Mouse (Mus musculus): ENCODE measurements around the gene Pten. TPM values are rescaled to one million over a fixed set of nuclear protein-coding genes. Genes with fewer than 3 reads are reported as not detected.
A peak's percentile ranks its signal among the peaks of the same experiment; 100 is the strongest.

Gene Pten
- polyA plus RNA-seq, 1 experiment from 2014 or later, result 13.7 TPM

- 2% methylated on average over 22 of the region's 22 CpGs for WGBS
- Histone ChIP-seq H3K4me3 (peak overlapping the region; percentile 23), H3K4me1 (peaks cover 17% of the 10 kb centered on the region), H3K36me3 (no peaks in the 10 kb centered on the region), H3K4me2 (replicated peaks) (peak overlapping the region; percentile 54), H3K27me3 (peaks cover 16% of the 10 kb centered on the region; the same call in 1 of the 2 replicates), H3K9me3 (no peaks in the 10 kb centered on the region), H3K27ac (replicated peaks) (0 out of 2 replicates have a peak overlapping the region, but pooled peaks have one; percentile 20), H3K9ac (replicated peaks) (peak overlapping the region; percentile 40; the same call in 1 of the 2 replicates)
- peak; percentile 57 for ATAC-seq (ENCODE audit: low FRiP score, low read depth)
These were observed 30.6 kb upstream of the Pten start for GRCm38 (mm10) chr19:32726451-32727325.

DNA sequence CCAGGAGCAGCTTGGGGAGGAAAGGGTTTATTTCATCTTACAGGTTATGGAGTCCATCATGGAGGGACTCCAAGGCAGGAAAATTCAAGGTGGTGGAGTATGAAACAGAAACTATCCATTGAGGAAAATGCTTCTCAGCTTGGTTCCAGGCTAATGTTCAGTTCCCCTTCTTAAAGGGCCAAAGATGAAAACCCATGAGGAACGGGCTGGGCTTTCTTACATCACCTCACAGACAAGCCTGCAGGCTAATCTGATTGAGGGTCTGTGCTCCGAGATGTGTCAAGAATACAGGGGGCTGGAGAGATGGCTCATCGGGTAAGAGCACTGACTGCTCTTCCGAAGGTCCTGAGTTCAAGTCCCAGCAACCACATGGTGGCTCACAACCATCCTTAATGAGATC is 27.5 kb upstream of the Pten start:
- Histone ChIP-seq H3K9me3 (no peaks in the 10 kb centered on the region), H3K4me3 (no peak overlapping the region), H3K36me3 (no peaks in the 10 kb centered on the region), H3K4me1 (peaks cover 11% of the 10 kb centered on the region), H3K27me3 (peaks cover 12% of the 10 kb centered on the region; the same call in 1 of the 2 replicates), H3K27ac (replicated peaks) (no peak overlapping the region), H3K4me2 (replicated peaks) (no peak overlapping the region), H3K9ac (replicated peaks) (no peak overlapping the region)
- ATAC-seq (ENCODE audit: low FRiP score, low read depth), result no peak
- WGBS, result 86% methylated on average over 4 of the region's 4 CpGs

GRCm38 (mm10) chr19:32732922-32733321 is 24.4 kb upstream of the Pten start:
- ATAC-seq (ENCODE audit: low FRiP score, low read depth), result no peak
- Histone ChIP-seq H3K9ac (replicated peaks) (no peak overlapping the region), H3K9me3 (no peaks in the 10 kb centered on the region), H3K36me3 (no peaks in the 10 kb centered on the region), H3K27ac (replicated peaks) (no peak overlapping the region), H3K4me2 (replicated peaks) (no peak overlapping the region), H3K4me1 (no peaks in the 10 kb centered on the region), H3K4me3 (no peak overlapping the region), H3K27me3 (peaks cover 10% of the 10 kb centered on the region; the same call in 1 of the 2 replicates)

- Histone ChIP-seq H3K4me1 (no peaks in the 10 kb centered on the region), H3K36me3 (no peaks in the 10 kb centered on the region), H3K27me3 (no peaks in the 10 kb centered on the region), H3K4me3 (no peak overlapping the region), H3K4me2 (replicated peaks) (no peak overlapping the region), H3K9ac (replicated peaks) (no peak overlapping the region), H3K27ac (replicated peaks) (no peak overlapping the region), H3K9me3 (no peaks in the 10 kb centered on the region)
- no peak for ATAC-seq (ENCODE audit: low FRiP score, low read depth)
- WGBS, result 89% methylated on average over 7 of the region's 7 CpGs
These were observed 19.5 kb upstream of the Pten start for GRCm38 (mm10) chr19:32737844-32738243.

GRCm38 (mm10) chr19:32739686-32740085 is 17.6 kb upstream of the Pten start, which contains the start of gene Atad1:
Gene Atad1 (minus strand): TSS chr19:32739786.
- Histone ChIP-seq H3K36me3 (no peaks in the 10 kb centered on the region), H3K9me3 (no peaks in the 10 kb centered on the region), H3K27me3 (no peaks in the 10 kb centered on the region), H3K4me1 (no peaks in the 10 kb centered on the region), H3K4me2 (replicated peaks) (no peak within 1 kb of the TSS), H3K4me3 (no peak within 1 kb of the TSS), H3K9ac (replicated peaks) (no peak within 1 kb of the TSS), H3K27ac (replicated peaks) (no peak within 1 kb of the TSS)
- ATAC-seq (ENCODE audit: low FRiP score, low read depth), result no peak
- WGBS, result 95% methylated on average over 4 of the region's 4 CpGs

DNA sequence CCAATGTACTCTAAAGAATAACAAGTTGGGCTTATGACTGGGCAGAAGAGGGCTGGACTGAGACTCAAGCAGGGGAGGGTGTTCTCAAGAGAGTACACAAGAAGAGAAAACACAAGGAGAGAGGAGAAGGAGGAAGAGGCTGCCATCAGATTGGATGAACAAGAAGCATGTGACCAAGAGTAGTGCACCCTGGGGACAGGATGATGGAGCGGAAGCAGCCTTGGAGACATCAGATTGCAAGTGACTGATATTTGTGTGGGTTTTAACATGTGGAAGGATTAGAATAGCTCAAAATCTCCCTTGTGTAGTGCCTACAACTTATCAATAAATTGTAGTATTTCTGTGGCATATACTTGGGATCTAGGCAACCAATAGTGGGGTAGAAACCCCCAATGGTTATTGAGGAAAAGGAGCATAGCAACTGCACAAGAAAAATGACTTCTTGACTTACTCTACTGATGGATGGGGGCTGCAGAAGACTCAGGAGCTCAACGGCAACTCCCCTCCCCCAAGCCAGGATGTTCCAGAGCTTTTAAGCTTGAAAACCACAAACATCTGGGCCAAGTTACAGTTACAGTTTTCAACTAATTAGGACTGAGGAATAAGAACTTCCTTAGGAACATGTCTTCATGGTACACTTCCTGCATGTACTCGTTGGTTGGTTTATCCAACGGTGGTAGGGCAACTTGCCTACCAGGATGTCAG is 16.5 kb upstream of the Pten start:
- H3K27me3 ChIP-seq, result no peaks in the 10 kb centered on the region
- ATAC-seq (ENCODE audit: low FRiP score, low read depth), result no peak
- H3K4me2 ChIP-seq (replicated peaks), result no peak overlapping the region
- H3K9me3 ChIP-seq, result no peaks in the 10 kb centered on the region
- H3K9ac ChIP-seq (replicated peaks), result no peak overlapping the region
- no peak overlapping the region for H3K27ac ChIP-seq (replicated peaks)
- no peaks in the 10 kb centered on the region for H3K4me1 ChIP-seq
- no peak overlapping the region for H3K4me3 ChIP-seq
- H3K36me3 ChIP-seq, result no peaks in the 10 kb centered on the region
- WGBS, result 90% methylated on average over 4 of the region's 4 CpGs

DNA sequence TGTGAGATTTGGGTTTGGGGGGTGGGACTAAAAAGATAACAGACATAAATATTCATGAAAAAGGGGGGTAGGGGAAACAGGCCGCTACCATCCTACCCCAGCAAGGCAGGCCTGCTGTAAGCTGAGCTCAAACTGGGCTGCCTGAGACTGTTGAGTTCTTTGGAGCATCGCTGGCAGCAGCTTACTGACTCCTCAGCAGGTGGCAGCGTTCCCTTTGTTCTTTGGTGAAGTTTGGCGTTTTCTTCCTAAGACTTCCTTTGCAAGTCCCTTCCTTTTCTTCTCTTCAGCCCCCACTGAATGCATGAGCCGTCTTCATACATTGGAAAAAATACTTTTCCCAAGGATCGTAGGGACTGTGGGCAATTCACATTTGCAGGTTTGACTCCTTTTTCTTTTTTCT is 7.9 kb upstream of the Pten start:
- H3K9ac ChIP-seq (replicated peaks), result no peak overlapping the region
- H3K27ac ChIP-seq (replicated peaks), result no peak overlapping the region
- ATAC-seq (ENCODE audit: low FRiP score, low read depth), result no peak

DNA sequence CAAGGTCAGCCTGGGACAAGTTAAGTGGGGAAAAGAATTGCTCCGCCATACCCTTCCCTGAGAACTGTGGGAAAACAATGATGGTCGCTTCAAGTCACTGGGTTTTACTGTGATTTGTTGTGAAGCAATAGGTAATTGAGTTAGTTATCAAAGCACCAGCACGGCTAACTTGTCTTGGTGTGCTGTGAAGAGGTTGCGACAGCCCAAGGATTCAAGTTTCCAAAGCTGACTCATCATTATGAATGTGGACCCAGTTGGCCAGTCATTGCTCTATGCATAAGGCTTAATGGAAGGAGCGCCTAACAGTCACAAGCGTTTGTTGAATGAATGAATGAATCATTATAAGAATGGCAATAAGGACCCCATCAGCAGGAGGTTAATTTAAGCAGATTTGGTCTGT is 4.9 kb upstream of the Pten start:
- WGBS, result 89% methylated on average over 6 of the region's 6 CpGs
- H3K4me1 ChIP-seq, result peaks cover 14% of the 10 kb centered on the region
- H3K27me3 ChIP-seq, result peaks cover 12% of the 10 kb centered on the region
- no peak overlapping the region for H3K4me3 ChIP-seq
- H3K9me3 ChIP-seq, result no peaks in the 10 kb centered on the region
- H3K4me2 ChIP-seq (replicated peaks), result no peak overlapping the region
- H3K36me3 ChIP-seq, result no peaks in the 10 kb centered on the region
- no peak overlapping the region for H3K27ac ChIP-seq (replicated peaks)
- H3K9ac ChIP-seq (replicated peaks), result no peak overlapping the region
- no peak for ATAC-seq (ENCODE audit: low FRiP score, low read depth)

More for the DNA sequence above, 7.9 kb upstream of the Pten start:
- Histone ChIP-seq H3K4me1 (peaks cover 5% of the 10 kb centered on the region; the same call in 1 of the 2 replicates), H3K36me3 (no peaks in the 10 kb centered on the region), H3K27me3 (peaks cover 6% of the 10 kb centered on the region), H3K9me3 (no peaks in the 10 kb centered on the region), H3K4me2 (replicated peaks) (no peak overlapping the region), H3K4me3 (no peak overlapping the region)
- 4% methylated on average over 6 of the region's 6 CpGs for WGBS

- Histone ChIP-seq H3K4me2 (replicated peaks) (no peak overlapping the region), H3K36me3 (no peaks in the 10 kb centered on the region), H3K9ac (replicated peaks) (no peak overlapping the region), H3K9me3 (no peaks in the 10 kb centered on the region), H3K4me1 (peaks cover 14% of the 10 kb centered on the region), H3K27me3 (peaks cover 12% of the 10 kb centered on the region), H3K27ac (replicated peaks) (no peak overlapping the region), H3K4me3 (no peak overlapping the region)
- no peak for ATAC-seq (ENCODE audit: low FRiP score, low read depth)
- WGBS, result 81% methylated on average over 3 of the region's 3 CpGs
These were observed 3.9 kb upstream of the Pten start for GRCm38 (mm10) chr19:32753386-32753785.

- Histone ChIP-seq H3K4me2 (replicated peaks) (peak overlapping the region; percentile 92), H3K27ac (replicated peaks) (no peak overlapping the region), H3K9ac (replicated peaks) (peak overlapping the region; percentile 28; the same call in 1 of the 2 replicates), H3K4me3 (no peak overlapping the region), H3K9me3 (no peaks in the 10 kb centered on the region), H3K4me1 (peaks cover 16% of the 10 kb centered on the region), H3K36me3 (no peaks in the 10 kb centered on the region), H3K27me3 (peaks cover 12% of the 10 kb centered on the region)
- no peak for ATAC-seq (ENCODE audit: low FRiP score, low read depth)
- WGBS, result 15% methylated on average over 15 of the region's 15 CpGs
These were observed 2.9 kb upstream of the Pten start for GRCm38 (mm10) chr19:32754188-32755000.

DNA sequence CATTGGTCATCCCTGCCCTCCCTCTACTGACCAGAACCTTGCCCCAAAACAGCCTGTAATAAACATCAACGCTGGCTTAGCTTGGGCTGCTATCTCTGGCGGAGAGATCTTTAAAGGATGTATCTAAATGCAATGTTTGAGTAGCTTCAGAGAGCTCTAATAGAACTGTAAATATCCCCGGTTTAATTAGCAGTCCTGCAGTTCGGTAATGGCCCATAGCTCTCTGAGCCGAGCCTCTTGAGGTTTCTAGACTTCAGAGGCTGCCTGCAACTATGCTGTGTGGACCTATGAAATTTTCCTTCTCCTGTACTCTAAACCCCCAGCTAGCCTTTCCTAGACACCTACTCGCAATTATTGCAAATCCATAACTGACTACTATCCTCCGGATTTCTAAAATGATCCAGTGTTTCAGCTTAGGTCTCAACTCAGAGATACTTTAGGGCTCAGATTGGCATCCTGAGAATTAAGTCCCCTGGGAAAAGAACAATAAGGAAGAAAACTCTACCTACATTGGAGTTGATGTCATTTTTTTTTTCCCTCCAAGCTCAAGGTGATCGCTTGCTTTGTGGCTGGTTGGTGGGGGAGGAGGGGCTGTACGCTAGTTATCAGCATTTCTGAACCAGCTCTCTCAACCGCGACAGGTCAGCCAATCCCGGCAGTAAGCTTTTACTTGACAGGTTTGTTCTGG is 2.0 kb upstream of the Pten start:
- 4% methylated on average over 12 of the region's 12 CpGs for WGBS
- ATAC-seq (ENCODE audit: low FRiP score, low read depth), result no peak
- Histone ChIP-seq H3K9ac (replicated peaks) (peak overlapping the region; percentile 98; the same call in 1 of the 2 replicates), H3K4me1 (peaks cover 18% of the 10 kb centered on the region), H3K36me3 (no peaks in the 10 kb centered on the region), H3K27ac (replicated peaks) (peak overlapping the region; percentile 99), H3K9me3 (no peaks in the 10 kb centered on the region), H3K27me3 (peaks cover 12% of the 10 kb centered on the region), H3K4me2 (replicated peaks) (peak overlapping the region; percentile 92), H3K4me3 (peak overlapping the region; percentile 97)

All from midbrain, embryonic 12.5 days (tissue).